Mouse (Mus musculus) adrenal gland, postnatal 14 days (tissue): Measurements from ENCODE around the gene Marveld1. TPM values are rescaled to one million over a fixed set of nuclear protein-coding genes. Genes with fewer than 3 reads are reported as not detected.

ENCODE experiments used
- DNase-seq: peaks from one replicate; pipeline ENCODE4 v3.0.0; 2021; ENCODE audit warnings: mixed read lengths
- total RNA-seq: library from RNA; stranded (reverse); gene quantifications from 2 replicates; pipeline ENCODE4 v1.2.3, GENCODE M21; 2021

The Marveld1 gene
- total RNA-seq, 1 experiment from 2014 or later, result 50.1 TPM

DNA sequence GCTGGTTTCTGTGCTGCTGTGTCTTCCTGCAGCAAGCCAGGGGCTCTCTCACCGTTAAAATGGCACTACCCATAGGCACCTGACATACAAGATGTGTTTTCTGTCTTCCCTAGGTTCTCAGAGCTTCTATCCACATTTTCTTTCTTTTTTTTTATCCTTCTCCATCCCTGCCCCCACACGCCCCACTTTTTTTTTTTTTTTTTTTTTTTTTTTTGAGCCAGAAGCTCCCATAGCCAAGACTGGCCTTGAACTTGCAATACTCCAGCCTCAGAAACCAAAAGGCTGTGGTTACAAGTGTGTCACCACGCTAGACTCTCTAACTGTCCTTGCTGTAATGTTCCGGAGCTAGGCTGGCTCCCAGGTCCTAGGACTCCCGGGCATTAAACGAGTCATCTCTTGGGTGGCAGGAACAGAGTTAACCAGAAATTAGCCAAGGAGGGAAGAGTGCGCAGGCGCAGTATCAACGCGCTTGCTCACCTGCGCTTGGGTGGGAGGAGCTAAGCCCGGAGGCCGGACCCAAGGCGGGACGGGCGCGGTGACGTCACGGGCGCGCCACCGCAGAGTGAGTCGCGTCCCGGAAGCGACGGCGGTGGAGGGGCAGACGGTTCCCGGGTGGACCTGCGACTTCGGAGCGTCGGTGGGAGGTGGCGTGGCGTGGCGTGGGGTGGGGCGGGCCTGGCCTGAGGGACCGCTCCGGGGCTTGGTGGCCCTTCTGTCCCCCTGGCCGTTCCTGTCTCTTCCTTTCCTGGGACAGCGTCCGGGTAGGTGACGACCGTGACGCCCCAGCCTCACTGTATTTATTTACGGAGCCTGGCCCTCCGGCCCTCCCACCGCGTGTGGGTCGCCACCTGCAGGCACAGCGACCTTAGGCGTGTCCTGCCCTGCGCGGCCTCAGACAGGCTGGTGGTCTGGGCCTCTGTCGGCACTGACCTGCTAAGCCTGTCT, 23.1 kb downstream of the Marveld1 start:
- DNase-seq, result peak; percentile 96

DNA sequence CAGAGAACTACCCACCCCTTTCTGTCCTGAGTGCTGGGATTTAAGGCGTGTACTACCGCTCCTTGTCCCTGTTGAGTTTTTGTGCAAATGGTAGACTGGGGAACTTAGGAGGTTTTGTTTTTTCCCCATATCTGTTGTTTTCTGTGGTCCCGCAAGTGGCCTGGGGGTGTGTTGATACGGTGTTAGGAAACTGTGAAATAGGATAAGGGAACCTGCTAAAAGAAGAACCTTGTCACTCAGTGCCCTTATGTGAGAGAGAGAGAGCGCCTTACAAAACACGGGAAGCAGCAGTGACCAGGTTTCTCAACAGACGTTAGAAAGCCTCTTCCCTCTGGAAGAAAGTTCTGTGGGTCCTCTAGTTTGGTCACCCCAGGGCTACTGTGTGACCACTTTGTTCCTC, 29.6 kb downstream of the Marveld1 start:
- DNase-seq, result no peak

DNA sequence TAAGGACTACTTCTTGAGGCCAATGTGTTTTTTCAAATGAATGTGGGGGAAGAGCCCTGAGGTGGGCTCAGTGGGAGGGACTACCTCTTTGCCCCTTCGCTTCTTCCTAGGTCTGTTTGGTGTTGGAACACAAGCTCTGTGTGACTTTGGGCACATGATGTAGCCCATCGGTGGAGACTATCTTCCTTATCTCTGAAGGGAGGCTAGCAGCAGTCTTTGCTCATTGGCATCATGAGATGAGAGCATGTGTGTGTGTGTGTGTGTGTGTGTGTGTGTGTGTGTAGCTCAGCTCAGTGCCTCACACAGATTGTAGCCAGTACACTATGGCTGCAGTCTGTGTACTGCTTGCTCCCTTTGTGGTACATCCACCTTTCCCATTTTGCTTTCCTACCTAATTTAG, 30.3 kb downstream of the Marveld1 start:
- DNase-seq, result no peak

DNA sequence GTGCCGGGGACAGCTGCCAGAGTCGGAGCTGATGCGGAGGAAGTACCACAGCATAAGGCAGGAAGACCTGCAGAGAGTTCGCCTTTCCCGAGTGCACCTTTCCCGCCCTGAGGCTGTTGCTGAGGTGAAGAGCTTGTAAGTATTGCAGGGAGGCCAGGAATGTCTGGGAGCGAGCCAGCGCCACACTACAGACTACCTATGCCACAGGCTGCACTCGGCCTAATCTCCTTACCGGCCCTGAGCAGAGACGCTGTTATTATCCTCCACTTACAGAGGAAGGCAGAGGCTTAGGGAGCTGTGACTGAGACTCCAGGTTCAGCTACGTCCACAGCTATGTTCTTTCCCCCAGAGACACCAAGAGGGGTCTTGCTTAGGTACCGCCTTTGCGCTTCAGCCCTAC, 32.2 kb downstream of the Marveld1 start:
- DNase-seq, result no peak

DNA sequence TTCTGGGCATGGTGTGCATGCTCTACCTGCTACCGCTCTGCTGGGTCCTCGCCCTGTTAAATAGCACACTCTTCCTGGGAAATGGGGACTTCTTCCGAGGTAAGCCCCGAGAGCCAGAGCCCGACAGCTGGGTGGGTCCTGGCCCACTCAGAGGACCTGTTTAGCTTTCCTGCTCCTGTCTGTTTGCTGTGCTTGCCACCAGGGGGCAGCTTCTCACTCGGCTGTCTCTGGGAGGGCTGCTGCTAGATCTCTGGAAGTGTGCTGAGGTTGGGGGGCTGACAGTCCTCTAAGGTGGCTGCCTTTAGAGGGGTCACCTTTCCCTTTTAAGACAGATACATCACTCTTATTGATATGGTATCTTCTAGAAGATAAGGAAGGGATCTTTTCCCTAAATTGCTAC, 35.5 kb downstream of the Marveld1 start:
- DNase-seq, result no peak

GRCm38 (mm10) chr19:42189735-42190134, 42.5 kb downstream of the Marveld1 start:
- DNase-seq, result no peak

- peak; percentile 81 for DNase-seq
Observed at GRCm38 (mm10) chr19:42190494-42190893, 43.3 kb downstream of the Marveld1 start.

GRCm38 (mm10) chr19:42193311-42193710, 46.1 kb downstream of the Marveld1 start:
- peak; percentile 64 for DNase-seq

- no peak for DNase-seq
Observed at GRCm38 (mm10) chr19:42196378-42196777, 49.2 kb downstream of the Marveld1 start.

DNA sequence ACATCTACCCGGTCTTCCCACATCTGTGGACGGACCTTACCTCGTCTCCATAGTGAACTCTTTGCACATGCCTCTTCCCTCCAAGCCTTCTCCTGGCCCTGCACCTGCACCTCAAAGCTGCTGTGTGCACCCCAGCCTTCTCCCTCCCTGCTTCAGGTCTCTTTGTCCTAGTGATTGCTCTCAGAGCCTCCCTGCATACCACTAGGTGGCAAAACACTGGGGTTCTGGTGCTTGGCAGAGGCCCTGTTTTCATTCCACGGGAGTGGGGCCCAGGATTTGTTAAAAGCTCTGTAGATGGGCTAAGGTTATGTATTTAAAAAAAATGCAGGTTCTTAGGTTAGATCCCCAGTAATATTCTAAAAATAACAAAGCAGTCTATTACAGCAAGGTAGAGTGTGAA, 49.9 kb downstream of the Marveld1 start:
- no peak for DNase-seq

DNA sequence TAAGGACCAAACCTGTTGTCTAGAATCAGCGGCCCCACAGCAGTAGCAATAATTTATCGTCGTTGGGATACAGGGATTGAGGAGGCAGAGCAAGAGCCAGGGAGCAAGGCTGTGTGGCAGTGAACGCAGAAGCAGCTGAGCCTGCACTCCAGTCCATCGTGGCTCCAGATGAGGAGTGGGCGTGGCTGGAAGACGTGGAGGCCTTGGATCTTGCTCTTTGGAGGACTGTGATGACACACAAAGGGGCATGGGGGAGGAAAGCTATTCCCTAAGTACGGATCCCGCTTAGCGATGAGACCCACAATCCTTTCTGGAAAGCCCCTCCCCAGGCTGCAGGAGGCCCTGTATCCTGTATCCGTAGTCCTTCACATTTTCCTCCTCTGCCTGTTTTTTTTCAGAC, 50.8 kb downstream of the Marveld1 start:
- DNase-seq, result peak; percentile 54

Other genes with a start within 250 kb of the Marveld1 start
- 632 and 654 TPM in 2 replicates for gene Pgam1, start 235.5 kb upstream of the Marveld1 start, total RNA-seq
- gene Exosc1, start 214.0 kb upstream of the Marveld1 start, total RNA-seq, result 23.9 and 25.4 TPM in 2 replicates
- 31.4 and 31.8 TPM in 2 replicates for gene Zdhhc16, start 213.9 kb upstream of the Marveld1 start, total RNA-seq
- gene Mms19, start 166.2 kb upstream of the Marveld1 start, total RNA-seq, result 19.9 and 22.2 TPM in 2 replicates
- 13.9 and 20.0 TPM in 2 replicates for gene Ubtd1, start 165.6 kb upstream of the Marveld1 start, total RNA-seq
- 0.68 and 0.82 TPM in 2 replicates for gene Ankrd2, start 111.4 kb upstream of the Marveld1 start, total RNA-seq
- 6.2 and 22.7 TPM in 2 replicates for gene Hoga1, start 101.8 kb upstream of the Marveld1 start, total RNA-seq
- gene 4933411K16Rik, start 95.2 kb upstream of the Marveld1 start, total RNA-seq, result 0.64 and 0.96 TPM in 2 replicates
- gene Morn4, start 61.0 kb upstream of the Marveld1 start, total RNA-seq, result 5.4 and 7.4 TPM in 2 replicates
- gene Pi4k2a, start 56.9 kb upstream of the Marveld1 start, total RNA-seq, result 50.4 and 51.5 TPM in 2 replicates
- gene Avpi1, start 18.3 kb upstream of the Marveld1 start, total RNA-seq, result 47.4 and 48.9 TPM in 2 replicates
- 42.7 and 45.0 TPM in 2 replicates for gene Zfyve27, start 16.6 kb downstream of the Marveld1 start, total RNA-seq
- gene Sfrp5, start 54.9 kb downstream of the Marveld1 start, total RNA-seq, result 4.3 and 4.9 TPM in 2 replicates
- 0.78 and 1.9 TPM in 2 replicates for gene Golga7b, start 100.2 kb downstream of the Marveld1 start, total RNA-seq